Mouse (Mus musculus) limb, embryonic 15.5 days (tissue): ENCODE measurements around the gene Rbp1. TPM values are rescaled to one million over a fixed set of nuclear protein-coding genes. Genes with fewer than 3 reads are reported as not detected.
A peak's percentile ranks its signal among the peaks of the same experiment; 100 is the strongest.

ENCODE experiments used
- ATAC-seq: fragments of 200-750 bp; cut with Nextera tagmentation; 2 replicates; pipeline ENCODE4 v1.8.0; 2017; ENCODE audit warnings: low read depth, moderate TSS enrichment; ENCODE audit not compliant: insufficient number of reproducible peaks, low FRiP score, low TSS enrichment
- H3K27ac ChIP-seq: fragments of 300-500 bp; sonication (generic); 2 replicates; pipeline ENCODE4 v1.5.1; 2015; ENCODE audit warnings: moderate library complexity, mild to moderate bottlenecking, inconsistent platforms
- H3K27me3 ChIP-seq: fragments of 300-500 bp; sonication (generic); 2 replicates; pipeline ENCODE4 v1.6.1; 2015; ENCODE audit warnings: inconsistent platforms
- H3K36me3 ChIP-seq: fragments of 300-500 bp; sonication (generic); 2 replicates; pipeline ENCODE4 v1.6.1; 2015; ENCODE audit warnings: inconsistent platforms
- H3K4me1 ChIP-seq: fragments of 300-500 bp; sonication (generic); 2 replicates; pipeline ENCODE4 v1.6.1; 2015; ENCODE audit warnings: inconsistent platforms
- H3K4me2 ChIP-seq: fragments of 300-500 bp; sonication (generic); 2 replicates; pipeline ENCODE4 v1.6.1; 2015; ENCODE audit warnings: mild to moderate bottlenecking, inconsistent platforms
- H3K4me3 ChIP-seq: fragments of 300-500 bp; sonication (generic); 2 replicates; pipeline ENCODE4 v1.5.1; 2015; ENCODE audit warnings: mild to moderate bottlenecking, inconsistent platforms
- H3K9ac ChIP-seq: fragments of 300-500 bp; sonication (generic); 2 replicates; pipeline ENCODE4 v1.6.1; 2015; ENCODE audit warnings: inconsistent platforms
- H3K9me3 ChIP-seq: fragments of 300-500 bp; sonication (generic); 2 replicates; pipeline ENCODE4 v1.6.1; 2016; ENCODE audit warnings: inconsistent platforms
- WGBS: fragments of 180-500 bp; shearing (Covaris S2); methylation state at CpG from one replicate; pipeline ENCODE4 v1.1.7; 2015; 5-methylcytosine and 5-hydroxymethylcytosine counted together
- polyA plus RNA-seq: library from polyadenylated mRNA; unstranded; fragments of >200 nt; fragmentation: Nextera tagmentation; extraction: Ambion mirVana; gene quantifications from 2 replicates; pipeline ENCODE4 v1.2.1, GENCODE M21; 2015

The Rbp1 gene
- polyA plus RNA-seq, 1 experiment from 2014 or later: 34.5 TPM

GRCm38 (mm10) chr9:98400185-98400894 lies 22.4 kb upstream of the Rbp1 start:
- Histone ChIP-seq H3K4me1 (0 out of 2 replicates have a peak, but pooled peaks cover 4% of the 10 kb centered on the region), H3K36me3 (no peaks in the 10 kb centered on the region), H3K27me3 (no peaks in the 10 kb centered on the region), H3K9me3 (no peaks in the 10 kb centered on the region), H3K27ac (no peak overlapping the region), H3K4me2 (no peak overlapping the region), H3K4me3 (no peak overlapping the region), H3K9ac (no peak overlapping the region)
- WGBS: 70% methylated on average over 13 of the region's 13 CpGs
- no peak for ATAC-seq

GRCm38 (mm10) chr9:98401611-98402010 lies 21.1 kb upstream of the Rbp1 start:
- no peaks in the 10 kb centered on the region for H3K36me3 ChIP-seq
- 0 out of 2 replicates have a peak, but pooled peaks cover 4% of the 10 kb centered on the region for H3K4me1 ChIP-seq
- no peaks in the 10 kb centered on the region for H3K9me3 ChIP-seq
- H3K4me3 ChIP-seq: no peak overlapping the region
- no peak overlapping the region for H3K4me2 ChIP-seq
- WGBS: 78% methylated on average over 5 of the region's 5 CpGs
- H3K9ac ChIP-seq: no peak overlapping the region
- no peak overlapping the region for H3K27ac ChIP-seq
- no peaks in the 10 kb centered on the region for H3K27me3 ChIP-seq
- no peak for ATAC-seq

GRCm38 (mm10) chr9:98407771-98408170 lies 15.0 kb upstream of the Rbp1 start:
- Histone ChIP-seq H3K4me2 (no peak overlapping the region), H3K36me3 (no peaks in the 10 kb centered on the region), H3K9ac (no peak overlapping the region), H3K4me1 (0 out of 2 replicates have a peak, but pooled peaks cover 4% of the 10 kb centered on the region), H3K9me3 (no peaks in the 10 kb centered on the region), H3K27me3 (no peaks in the 10 kb centered on the region), H3K27ac (no peak overlapping the region), H3K4me3 (no peak overlapping the region)
- no peak for ATAC-seq
- 60% methylated on average over 12 of the region's 12 CpGs for WGBS

GRCm38 (mm10) chr9:98409137-98409536 lies 13.6 kb upstream of the Rbp1 start:
- no peak for ATAC-seq
- Histone ChIP-seq H3K27ac (no peak overlapping the region), H3K4me3 (no peak overlapping the region), H3K9ac (no peak overlapping the region), H3K27me3 (no peaks in the 10 kb centered on the region), H3K4me1 (0 out of 2 replicates have a peak, but pooled peaks cover 4% of the 10 kb centered on the region), H3K9me3 (no peaks in the 10 kb centered on the region), H3K36me3 (no peaks in the 10 kb centered on the region), H3K4me2 (no peak overlapping the region)
- WGBS: 32% methylated on average over 3 of the region's 3 CpGs

- H3K9ac ChIP-seq: no peak overlapping the region
- WGBS: 88% methylated on average over 4 of the region's 4 CpGs
- no peaks in the 10 kb centered on the region for H3K36me3 ChIP-seq
- H3K27me3 ChIP-seq: no peaks in the 10 kb centered on the region
- no peak overlapping the region for H3K27ac ChIP-seq
- no peaks in the 10 kb centered on the region for H3K4me1 ChIP-seq
- ATAC-seq: no peak
- H3K4me3 ChIP-seq: no peak overlapping the region
- H3K4me2 ChIP-seq: no peak overlapping the region
- H3K9me3 ChIP-seq: no peaks in the 10 kb centered on the region
These were observed 7.3 kb upstream of the Rbp1 start for GRCm38 (mm10) chr9:98415427-98415826.

- WGBS: 53% methylated on average over 7 of the region's 7 CpGs
- Histone ChIP-seq H3K9me3 (no peaks in the 10 kb centered on the region), H3K4me2 (no peak overlapping the region), H3K27me3 (no peaks in the 10 kb centered on the region), H3K4me3 (no peak overlapping the region), H3K27ac (no peak overlapping the region), H3K9ac (no peak overlapping the region), H3K4me1 (no peaks in the 10 kb centered on the region), H3K36me3 (no peaks in the 10 kb centered on the region)
- ATAC-seq: no peak
These were observed 4.8 kb upstream of the Rbp1 start for GRCm38 (mm10) chr9:98417919-98418318.

GRCm38 (mm10) chr9:98418346-98418745 lies 4.4 kb upstream of the Rbp1 start:
- Histone ChIP-seq H3K27ac (no peak overlapping the region), H3K4me1 (no peaks in the 10 kb centered on the region), H3K9me3 (no peaks in the 10 kb centered on the region), H3K4me2 (no peak overlapping the region), H3K9ac (no peak overlapping the region), H3K36me3 (no peaks in the 10 kb centered on the region), H3K4me3 (no peak overlapping the region), H3K27me3 (no peaks in the 10 kb centered on the region)
- WGBS: 81% methylated on average over 3 of the region's 3 CpGs
- ATAC-seq: no peak

- 47% methylated on average over 1 of the region's 1 CpGs for WGBS
- Histone ChIP-seq H3K27me3 (0 out of 2 replicates have a peak, but pooled peaks cover 2% of the 10 kb centered on the region), H3K4me1 (peaks cover 13% of the 10 kb centered on the region), H3K27ac (no peak overlapping the region), H3K9ac (no peak overlapping the region), H3K9me3 (no peaks in the 10 kb centered on the region), H3K4me2 (no peak overlapping the region), H3K36me3 (no peaks in the 10 kb centered on the region), H3K4me3 (no peak overlapping the region)
- no peak for ATAC-seq
These were observed 2.1 kb upstream of the Rbp1 start for GRCm38 (mm10) chr9:98420666-98421065.

GRCm38 (mm10) chr9:98421903-98422302 lies 858 bp upstream of the Rbp1 start:
- peaks cover 22% of the 10 kb centered on the region for H3K4me1 ChIP-seq
- no peak overlapping the region for H3K9ac ChIP-seq
- H3K27me3 ChIP-seq: 0 out of 2 replicates have a peak, but pooled peaks cover 2% of the 10 kb centered on the region
- no peaks in the 10 kb centered on the region for H3K9me3 ChIP-seq
- 60% methylated on average over 3 of the region's 3 CpGs for WGBS
- ATAC-seq: no peak
- no peaks in the 10 kb centered on the region for H3K36me3 ChIP-seq
- H3K4me3 ChIP-seq: no peak overlapping the region
- H3K4me2 ChIP-seq: no peak overlapping the region
- H3K27ac ChIP-seq: no peak overlapping the region

- WGBS: 8% methylated on average over 4 of the region's 4 CpGs
- H3K4me2 ChIP-seq: peak overlapping the region; percentile 82; the same call in 1 of the 2 replicates
- ATAC-seq: no peak
These were observed 930 bp downstream of the Rbp1 start for GRCm38 (mm10) chr9:98423691-98424090.

GRCm38 (mm10) chr9:98424291-98424690 lies 1.5 kb downstream of the Rbp1 start:
- Histone ChIP-seq H3K27ac (no peak overlapping the region), H3K9me3 (no peaks in the 10 kb centered on the region)
- WGBS: 4% methylated on average over 8 of the region's 8 CpGs

More at GRCm38 (mm10) chr9:98423691-98424090, 930 bp downstream of the Rbp1 start:
- peaks cover 28% of the 10 kb centered on the region for H3K4me1 ChIP-seq
- no peaks in the 10 kb centered on the region for H3K9me3 ChIP-seq
- H3K4me3 ChIP-seq: no peak overlapping the region
- H3K27ac ChIP-seq: no peak overlapping the region
- H3K9ac ChIP-seq: no peak overlapping the region
- 0 out of 2 replicates have a peak, but pooled peaks cover 2% of the 10 kb centered on the region for H3K27me3 ChIP-seq
- no peaks in the 10 kb centered on the region for H3K36me3 ChIP-seq

GRCm38 (mm10) chr9:98424725-98425210 lies 2.0 kb downstream of the Rbp1 start:
- Histone ChIP-seq H3K4me2 (peak overlapping the region; percentile 82), H3K4me3 (peak overlapping the region; percentile 58), H3K9ac (peak overlapping the region; percentile 44), H3K36me3 (no peaks in the 10 kb centered on the region), H3K27me3 (0 out of 2 replicates have a peak, but pooled peaks cover 2% of the 10 kb centered on the region), H3K9me3 (no peaks in the 10 kb centered on the region), H3K27ac (no peak overlapping the region), H3K4me1 (peaks cover 39% of the 10 kb centered on the region)
- no peak for ATAC-seq
- WGBS: under 1% methylated on average over 42 of the region's 42 CpGs

More at GRCm38 (mm10) chr9:98424291-98424690, 1.5 kb downstream of the Rbp1 start:
- no peak overlapping the region for H3K9ac ChIP-seq
- H3K27me3 ChIP-seq: 0 out of 2 replicates have a peak, but pooled peaks cover 2% of the 10 kb centered on the region
- H3K36me3 ChIP-seq: no peaks in the 10 kb centered on the region
- H3K4me2 ChIP-seq: peak overlapping the region; percentile 82
- H3K4me1 ChIP-seq: peaks cover 34% of the 10 kb centered on the region
- ATAC-seq: no peak
- peak overlapping the region; percentile 58 for H3K4me3 ChIP-seq
